Mouse (Mus musculus) erythroblast, embryonic 14.5 days (primary cell): Measurements from ENCODE around the gene Dnajc8.

Experiments used
- GATA1 ChIP-seq: IDR thresholded peaks from 2 replicates; pipeline ENCODE4 v1.6.1; 2012; ENCODE audit warnings: low read length, inconsistent platforms, mixed read lengths
- TAL1 ChIP-seq: IDR thresholded peaks from 3 replicates; pipeline ENCODE4 v1.6.1; 2012; ENCODE audit warnings: low read length, inconsistent platforms, mixed read lengths

DNA sequence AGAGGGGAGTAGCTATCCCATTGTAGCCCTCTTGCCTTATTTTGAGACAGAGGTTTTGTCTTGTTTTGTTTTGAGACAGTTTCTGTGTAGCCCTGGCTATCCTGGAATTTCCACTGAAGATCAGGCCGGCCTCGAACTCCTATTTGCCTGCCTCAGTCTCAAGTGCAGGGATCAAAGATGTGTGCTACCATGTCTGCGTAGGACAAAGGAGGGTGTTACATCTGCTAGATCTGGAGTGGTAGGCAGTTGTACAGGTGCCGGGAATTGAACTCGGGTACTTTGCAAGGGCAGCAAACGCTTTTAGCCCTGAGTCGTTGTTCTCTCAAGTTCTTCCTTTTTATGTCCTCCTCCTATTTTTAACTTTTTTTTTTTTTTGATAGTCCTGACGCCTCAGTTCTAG, 44.3 kb upstream of the Dnajc8 start:
- TF ChIP-seq TAL1, result no peak
- TF ChIP-seq GATA1, result no peak
